Mouse (Mus musculus): ENCODE measurements around the gene Akap9.
A peak's percentile ranks its signal among the peaks of the same experiment; 100 is the strongest.
"Not testable (repeated sequence)": the region's sequence is repeated elsewhere in the genome, so short reads cannot be mapped to it uniquely, and the experiment has no call there.

Akap9 gene

DNA sequence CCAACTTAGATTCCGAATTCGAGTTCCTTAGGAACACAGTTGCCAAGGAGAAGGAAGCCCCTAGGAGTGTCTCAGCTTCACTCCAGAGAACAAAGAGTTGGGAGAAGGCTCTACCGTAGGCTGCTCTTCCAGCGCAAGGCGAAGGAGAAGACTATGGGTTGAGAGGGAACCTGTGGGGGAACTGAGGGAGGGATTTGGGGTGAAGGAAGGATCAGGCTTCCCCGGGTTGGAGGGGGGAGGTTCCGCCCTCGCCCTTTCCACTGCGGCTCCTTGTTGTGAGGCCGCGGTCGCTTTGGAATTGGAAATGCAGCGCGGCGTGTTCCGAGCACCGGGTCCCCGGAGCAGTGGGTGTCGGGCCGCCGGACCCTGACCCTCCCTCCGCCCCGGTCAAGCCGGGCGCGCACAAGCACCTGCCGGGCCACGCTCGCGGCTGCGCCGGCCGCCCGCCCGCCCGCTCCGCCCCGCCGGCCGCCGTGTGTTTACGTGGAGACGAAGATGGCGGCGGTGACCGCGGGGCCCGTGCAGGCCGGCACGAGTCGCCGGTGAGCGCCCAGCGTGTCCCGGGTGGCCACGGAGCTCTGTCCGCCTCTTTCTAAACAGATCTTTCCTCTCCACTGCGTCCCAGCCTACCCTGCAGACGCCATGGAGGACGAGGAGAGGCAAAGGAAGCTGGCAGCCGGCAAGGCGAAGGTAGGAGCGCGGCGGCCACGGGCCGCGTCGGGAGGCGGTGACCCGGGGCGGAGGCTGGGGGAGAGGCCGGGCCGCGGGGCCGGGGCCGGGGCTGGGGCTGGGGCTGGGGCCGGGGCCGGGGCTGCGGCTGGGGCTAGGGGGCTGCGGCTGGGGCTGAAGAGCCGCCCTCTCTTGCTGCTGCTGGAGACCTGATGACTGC lies at the start of gene Akap9:
Akap9 (plus strand) TSS at position 254 of the 889 bp plus-strand sequence.
- DNase-seq (ENCODE audit: low spot score) = peak; percentile 72

DNA sequence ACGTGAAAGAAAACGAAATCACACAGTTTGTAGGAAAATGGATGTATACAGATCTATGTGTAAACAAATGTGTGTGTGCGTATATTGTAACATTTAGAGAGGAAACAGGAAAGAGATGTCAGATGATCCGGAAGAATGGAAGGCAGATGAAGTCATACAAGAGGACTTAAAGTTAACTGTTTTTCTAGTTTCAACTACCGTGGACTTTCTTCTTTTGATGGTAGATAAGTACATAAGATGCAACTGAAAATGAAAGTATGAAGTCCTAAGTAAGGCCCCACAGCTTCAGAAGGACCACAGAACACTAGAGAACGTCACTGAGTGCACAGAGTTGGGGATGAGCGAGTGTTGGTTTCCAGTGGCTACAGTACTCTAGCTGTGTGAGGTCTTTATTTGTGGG lies 41.0 kb upstream of the Akap9 start:
- not testable (repeated sequence) for DNase-seq (ENCODE audit: low spot score)

DNA sequence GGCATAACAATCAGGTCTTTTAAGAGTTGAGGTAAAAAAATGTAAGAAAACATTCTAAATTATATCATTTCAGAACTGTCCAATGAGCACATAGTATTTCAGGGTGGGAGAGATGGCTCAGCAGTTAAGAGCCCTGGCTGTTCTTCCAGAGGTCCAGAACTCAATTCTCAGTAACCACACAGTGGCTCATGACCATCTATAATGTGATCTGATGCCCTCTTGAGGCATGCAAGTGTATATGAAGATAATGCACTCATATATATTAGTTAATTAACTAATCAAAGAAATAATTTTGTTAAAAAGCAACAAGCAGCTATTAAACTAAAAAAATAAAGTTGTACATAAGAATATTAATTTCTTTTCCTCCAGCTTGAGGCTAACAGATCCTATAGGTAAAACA lies 38.7 kb upstream of the Akap9 start:
- DNase-seq (ENCODE audit: low spot score) = no peak

DNA sequence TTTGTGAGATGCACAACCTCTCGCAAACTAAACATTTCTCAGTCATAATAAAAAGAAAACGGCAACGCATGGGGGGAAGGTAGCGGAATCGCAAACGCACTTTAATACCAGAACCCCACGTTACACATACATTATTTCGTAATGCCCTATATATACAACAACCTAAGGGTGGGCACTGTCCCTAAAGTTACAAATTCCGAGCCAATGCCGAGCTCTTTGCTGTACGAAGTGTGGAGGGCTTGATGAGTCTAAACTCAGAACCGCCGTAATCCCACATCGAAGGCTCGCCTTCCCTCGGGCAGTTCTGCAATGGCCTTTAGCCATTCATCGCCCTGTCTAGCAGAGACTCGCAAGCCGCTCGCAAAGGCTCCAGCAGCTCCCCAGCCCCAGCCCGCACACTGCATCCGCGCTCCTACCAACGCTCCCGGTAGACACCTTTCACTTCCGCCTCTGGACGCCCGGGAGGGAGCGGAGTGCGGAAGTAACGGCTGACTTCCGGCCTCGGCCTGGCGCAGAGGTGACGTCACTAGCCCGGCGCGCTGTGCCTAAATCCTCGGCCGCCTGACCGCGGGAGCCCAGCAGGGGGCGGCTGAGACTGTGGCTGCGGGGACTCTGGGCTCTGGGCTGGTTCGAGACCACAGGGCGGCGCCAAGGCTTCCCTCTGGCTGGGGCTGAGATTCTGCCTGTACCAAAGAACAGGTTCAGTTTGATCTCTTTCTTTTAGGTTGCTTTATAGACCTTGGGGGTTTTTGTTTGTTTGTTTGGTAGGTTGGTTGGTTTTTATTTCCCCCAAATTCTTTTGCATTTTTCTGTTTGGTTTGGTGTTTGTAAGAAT lies 34.2 kb upstream of the Akap9 start, which contains the start of gene Mterf1a:
Mterf1a (minus strand) TSS at position 475 of the 835 bp plus-strand sequence.
- peak; percentile 11 for DNase-seq (ENCODE audit: low spot score)

DNA sequence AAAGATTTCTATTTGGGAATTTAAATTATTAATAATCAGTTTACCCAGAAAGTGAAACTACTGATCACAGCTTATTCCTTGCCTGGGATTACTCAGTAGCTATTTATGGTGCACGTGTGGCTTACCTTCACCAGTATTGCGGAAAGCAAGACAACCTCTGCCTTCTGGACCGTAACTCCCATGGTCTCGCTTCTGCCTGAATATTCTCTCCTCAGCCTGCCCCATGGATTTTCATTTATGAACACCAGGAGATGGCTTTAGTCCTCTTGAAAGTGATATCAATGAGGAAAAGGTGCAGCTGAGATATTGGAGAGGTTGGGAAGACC lies 33.6 kb upstream of the Akap9 start:
- not testable (repeated sequence) for DNase-seq (ENCODE audit: low spot score)

DNA sequence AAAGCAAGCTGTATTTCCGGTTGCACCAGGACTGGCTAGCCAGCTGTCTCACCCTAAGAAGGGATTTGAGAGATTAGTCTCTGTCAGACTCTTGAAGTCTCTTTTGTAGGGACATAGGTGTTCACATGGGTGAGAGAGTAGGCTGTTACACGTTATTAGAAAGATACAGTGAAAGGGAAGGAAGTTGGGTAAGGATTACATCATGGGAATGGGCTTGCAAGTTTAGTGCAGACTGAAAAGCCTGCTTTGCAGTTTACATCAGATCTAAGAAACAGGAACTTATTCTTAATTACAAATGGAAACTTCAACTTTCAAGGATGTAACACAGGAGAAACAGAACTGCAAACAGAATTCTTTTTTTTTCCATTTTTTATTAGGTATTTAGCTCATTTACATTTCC lies 22.4 kb upstream of the Akap9 start:
- no peak for DNase-seq (ENCODE audit: low spot score)

DNA sequence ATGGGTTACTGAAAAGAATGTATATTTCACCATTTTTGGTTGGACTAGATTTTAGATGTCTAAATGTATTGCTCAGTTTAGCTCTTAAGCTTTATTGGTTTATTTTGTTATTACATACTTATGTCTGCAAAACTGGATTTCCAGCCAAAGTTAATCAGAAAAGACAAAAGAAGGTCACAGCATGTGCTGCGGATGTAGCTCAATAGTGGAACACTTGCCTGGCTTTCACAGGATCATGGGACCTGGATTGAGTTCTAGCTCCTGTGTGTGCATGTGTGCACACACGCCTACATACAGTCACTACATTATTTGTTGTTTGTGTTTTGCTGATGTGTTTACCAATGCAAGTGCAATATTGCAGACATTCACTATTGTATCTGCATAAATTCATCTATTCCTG lies 5.5 kb upstream of the Akap9 start:
- no peak for DNase-seq (ENCODE audit: low spot score)

DNA sequence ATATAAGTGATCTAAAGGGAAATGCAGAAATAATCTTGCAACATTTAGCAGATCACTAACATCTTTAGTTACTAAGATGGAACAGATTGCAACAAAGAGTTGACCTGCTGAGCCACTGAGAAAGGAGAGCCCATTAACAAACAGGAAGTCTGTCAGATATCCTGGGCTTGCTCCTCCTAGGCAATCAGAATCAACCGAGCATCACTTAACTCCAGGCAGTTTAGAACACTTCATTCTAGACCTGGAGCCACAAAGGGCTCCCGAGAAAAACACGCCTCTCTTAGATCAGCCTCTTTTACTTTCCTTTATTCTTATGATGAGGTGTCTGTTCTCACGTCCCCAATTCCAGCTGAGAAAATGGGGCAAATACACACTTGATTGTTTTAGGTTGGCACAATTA lies 1.2 kb upstream of the Akap9 start:
- peak; percentile 16 for DNase-seq (ENCODE audit: low spot score)

DNA sequence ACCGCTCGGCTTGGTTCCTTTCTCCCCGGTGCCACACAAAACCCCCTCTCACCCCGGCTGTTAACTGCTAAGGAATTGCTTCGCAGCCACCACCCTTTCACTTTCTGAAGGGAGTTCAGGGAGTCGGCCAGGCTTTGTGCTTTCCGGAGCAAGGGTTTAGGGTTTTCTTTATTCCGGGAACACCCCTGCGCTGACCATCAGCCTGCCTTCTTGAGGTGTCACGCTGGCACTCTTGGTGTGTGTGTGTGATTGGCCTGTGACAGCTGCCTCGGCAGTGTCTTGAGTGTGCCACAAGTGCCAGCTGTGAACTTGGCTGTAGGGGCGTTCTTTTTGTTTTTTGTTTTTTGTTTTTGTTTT lies 814 bp downstream of the Akap9 start:
- peak; percentile 74 for DNase-seq (ENCODE audit: low spot score)

DNA sequence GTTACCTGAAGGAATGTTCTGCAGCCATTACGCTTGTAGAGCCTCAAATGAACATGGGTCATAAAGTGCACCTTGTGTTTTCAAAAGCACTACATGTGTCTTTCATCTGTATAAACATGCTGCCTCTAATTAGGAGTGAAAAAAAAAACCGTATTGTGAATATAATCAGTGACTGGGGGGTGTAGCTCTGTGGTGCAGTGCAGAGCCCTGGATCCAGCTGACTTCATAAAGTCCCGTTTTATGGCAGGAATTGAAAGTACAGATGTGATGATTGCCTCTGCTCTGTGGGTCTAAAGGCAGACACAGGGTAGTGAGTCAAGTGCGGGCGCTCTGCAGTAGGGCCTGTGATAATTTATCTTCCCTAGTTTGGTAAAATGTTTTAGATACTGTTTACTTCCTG lies 2.9 kb downstream of the Akap9 start:
- no peak for DNase-seq (ENCODE audit: low spot score)

DNA sequence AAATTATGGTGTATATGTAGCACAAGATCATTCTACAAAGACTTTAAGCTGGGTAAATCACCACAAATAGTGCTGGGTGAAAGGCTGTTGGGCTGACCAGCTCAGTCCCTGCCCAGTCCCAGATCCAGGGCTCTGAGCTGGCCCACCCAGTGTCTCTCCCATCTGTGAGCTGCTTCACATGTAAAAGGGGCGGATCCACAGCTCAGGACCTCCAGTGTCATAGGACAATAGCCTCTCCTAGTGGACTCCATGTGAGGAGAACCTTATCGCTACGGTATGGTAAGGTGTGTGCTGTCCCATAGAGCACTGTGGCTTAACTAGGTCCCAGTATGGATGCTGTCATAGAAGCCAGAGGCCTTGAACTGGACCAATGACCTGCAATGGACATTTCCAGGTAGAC lies 3.8 kb downstream of the Akap9 start:
- no peak for DNase-seq (ENCODE audit: low spot score)

DNA sequence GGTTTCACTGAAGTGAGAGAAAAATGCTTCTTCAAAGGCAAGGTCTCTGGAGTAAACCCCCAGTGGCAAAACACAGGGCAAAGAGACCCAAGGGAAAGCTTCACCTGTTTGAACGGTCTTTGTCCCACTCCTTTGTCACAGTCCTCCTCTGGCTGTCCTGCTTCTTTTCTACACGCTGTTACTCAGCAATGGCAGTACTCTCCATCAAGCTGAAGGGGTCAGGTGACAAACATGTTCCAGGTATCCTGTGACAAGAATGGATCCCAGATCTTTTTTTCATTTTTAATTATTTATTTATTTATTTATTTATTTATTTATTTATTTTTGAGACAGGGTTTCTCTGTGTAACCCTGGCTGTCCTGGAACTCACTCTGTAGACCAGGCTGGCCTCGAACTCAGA lies 5.7 kb downstream of the Akap9 start:
- DNase-seq (ENCODE audit: low spot score) = no peak

DNA sequence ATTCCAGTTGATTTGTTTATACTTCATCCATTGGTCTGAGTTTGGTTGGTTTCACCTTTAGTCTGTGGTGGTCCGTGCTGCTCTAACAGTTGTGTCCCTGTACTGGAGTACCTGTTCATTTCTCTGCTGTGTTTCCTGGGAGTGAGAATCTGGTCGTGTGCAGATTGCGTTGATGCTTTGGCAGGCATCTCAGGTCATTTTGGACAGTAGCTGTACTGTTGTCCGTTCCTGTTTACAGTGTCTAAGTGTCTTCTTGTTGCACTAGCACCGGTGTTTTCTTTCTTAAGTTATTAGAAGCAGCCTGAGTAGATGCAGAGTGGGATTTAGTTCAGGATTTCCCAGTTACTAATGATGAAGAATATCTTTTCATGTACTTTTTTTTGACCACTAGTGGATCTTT lies 7.4 kb downstream of the Akap9 start:
- no peak for DNase-seq (ENCODE audit: low spot score)

DNA sequence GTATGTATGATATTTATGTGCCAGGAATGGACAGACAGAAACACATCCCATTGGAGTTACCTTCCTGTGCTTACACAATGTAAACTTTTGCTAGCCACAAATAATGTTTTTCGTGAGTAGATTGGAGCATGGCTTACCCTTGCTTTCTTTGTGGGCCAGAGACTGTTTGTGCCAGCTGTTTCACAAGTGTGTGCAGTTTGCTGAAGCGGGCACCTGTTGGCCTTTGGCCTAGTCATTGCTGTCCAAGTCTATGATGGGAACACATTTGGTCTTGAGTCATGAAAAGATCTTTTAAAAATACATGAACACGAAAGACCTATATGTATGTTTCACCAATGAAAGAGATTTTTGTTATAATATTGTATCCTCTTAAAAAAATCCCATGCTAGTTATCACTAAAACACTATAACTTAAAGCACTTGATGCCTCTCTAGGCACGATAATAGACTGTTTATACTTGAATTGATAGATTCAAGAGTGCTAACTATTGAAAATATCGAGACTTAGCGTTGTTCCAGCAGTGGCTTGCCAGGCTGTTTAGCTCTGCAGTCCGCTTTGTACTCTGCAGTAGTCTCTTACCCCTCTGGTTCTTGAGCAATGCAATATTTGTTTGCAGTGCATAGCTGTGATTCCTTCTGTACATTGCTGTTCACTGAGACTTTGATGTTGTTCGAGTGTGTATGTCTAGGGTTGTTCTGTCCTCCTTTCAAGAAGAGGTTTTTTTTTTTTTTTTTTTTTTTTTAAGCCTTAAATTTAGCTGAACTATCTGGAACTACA lies 8.1 kb downstream of the Akap9 start:
- no peak for DNase-seq (ENCODE audit: low spot score)

DNA sequence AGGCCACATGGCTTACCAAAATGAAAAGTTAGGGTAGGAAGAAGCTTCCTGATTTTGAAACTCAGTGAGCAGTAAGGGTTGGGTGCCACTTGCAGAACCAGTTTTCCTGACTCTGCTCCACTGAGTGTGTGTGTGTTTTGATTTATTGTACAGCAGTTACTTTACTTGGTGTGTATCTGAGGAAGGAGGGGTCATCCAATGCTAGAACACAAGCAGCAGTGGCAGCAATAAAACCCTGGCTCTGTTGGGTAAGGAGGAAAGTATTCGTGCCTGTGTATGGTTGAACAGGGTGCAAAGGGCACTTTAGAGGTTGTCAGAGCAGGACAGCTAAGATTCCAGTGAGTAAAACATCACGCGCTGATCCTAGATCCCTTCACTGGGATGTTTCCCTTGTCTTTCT lies 11.1 kb downstream of the Akap9 start:
- DNase-seq (ENCODE audit: low spot score) = no peak

DNA sequence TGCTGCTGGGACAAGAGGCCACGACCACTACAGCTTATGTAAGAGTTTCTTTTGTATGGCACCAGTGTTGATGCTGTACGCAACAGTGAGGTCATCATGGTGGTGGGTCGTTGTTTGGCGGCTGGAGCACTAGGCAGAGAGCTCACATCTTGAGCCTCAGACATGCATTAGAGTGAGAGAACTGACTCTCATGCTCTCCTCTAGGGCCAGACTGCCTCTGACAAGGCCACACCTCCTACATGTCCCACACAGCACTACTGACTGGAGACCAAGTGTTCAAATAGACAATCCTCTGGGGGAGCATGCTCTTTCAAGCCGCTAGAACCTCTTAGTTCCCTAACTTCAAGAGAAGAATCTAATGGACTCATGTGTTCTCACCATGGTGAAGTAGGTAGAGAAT lies 11.5 kb downstream of the Akap9 start:
- DNase-seq (ENCODE audit: low spot score) = no peak

DNA sequence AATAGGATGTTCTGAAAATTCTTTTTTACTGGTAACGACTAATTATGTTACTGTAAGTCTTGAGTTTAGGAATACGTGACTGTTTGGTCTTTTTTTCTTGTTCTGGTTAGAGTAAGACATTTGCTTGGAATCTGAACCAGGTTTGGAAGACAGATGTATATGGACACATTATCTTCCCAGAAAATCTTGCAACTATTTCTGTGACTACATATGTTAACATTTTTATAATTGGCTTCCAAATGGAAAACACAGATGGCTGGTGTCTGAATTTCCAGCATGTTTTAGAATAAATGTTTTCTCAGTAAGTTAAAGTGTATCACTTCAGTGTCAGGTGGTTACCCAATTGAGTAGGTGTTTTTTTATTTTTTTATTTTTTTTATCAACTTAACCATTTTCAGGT lies 13.4 kb downstream of the Akap9 start:
- no peak for DNase-seq (ENCODE audit: low spot score)

DNA sequence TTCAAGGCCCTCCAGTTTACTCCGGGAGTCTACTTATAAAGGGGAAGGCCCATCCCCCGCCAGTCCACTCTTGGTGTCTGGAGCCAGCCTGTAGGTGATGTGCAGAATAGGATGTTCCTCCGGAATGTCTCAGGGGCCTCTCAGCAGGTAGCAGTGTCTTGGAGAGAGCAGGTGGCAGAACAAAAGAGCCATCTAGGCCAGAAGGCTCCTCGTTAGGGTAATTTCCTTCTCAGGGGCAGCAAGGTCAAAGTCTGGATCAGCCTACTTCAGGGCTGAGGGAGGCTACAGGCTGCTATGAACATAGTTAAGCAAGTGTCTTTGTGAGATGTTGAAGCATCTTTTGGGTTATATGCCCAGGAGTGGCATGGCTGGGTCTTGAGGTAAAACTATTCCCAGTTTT lies 15.3 kb downstream of the Akap9 start:
- not testable (repeated sequence) for DNase-seq (ENCODE audit: low spot score)

DNA sequence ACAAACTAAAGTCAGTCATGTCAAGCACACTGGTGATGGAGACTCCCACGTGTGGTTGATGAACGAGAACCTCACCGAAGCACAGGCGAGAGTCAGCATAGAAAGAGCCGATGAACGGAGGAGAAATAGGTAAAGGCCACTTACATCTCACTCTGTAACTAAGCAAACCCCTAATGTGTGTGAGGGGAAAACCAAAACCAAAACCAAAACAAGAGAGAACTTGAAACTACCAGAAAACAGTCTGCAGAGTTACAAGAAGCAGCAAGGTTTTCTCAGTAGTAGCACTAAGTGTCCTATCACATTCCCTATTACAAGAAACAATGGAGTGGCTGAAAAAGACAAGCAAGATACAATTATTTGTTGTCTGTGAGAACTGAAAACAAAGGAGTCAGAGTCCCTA lies 24.6 kb downstream of the Akap9 start:
- DNase-seq (ENCODE audit: low spot score) = no peak

DNA sequence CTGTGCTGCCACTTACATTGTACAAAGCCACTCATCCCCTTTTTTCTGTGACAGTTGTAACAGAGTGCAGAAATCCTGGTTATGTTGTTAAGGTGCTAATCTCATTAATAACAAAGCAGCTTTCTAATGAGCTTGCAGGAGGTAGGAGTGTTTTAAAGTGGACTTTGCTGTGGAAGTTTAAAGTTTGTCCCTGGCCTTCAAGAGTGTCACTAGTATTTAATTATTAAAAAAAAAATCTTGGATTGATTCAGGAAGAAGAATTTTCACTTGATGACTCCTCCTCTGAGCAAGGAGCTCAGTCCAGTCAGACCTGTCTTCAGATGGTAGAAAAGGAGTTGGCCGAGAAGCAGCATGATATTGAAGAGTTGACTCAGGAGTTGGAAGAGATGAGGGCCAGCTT lies 26.7 kb downstream of the Akap9 start:
- no peak for DNase-seq (ENCODE audit: low spot score)

DNA sequence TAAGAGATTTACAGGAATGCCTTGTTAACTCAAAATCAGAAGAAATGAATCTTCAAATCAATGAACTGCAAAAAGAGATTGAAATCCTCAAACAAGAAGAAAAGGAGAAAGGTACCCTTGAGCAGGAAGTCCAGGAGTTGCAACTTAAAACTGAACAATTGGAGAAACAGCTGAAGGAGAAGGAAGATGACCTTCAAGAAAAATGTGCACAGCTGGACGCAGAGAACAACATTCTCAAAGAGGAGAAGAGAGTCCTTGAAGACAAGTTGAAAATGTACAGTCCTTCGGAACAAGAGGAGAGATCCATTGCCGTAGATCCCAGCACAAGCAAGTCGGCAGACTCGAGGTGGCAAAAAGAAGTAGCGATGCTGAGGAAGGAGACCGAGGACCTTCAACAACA lies 33.4 kb downstream of the Akap9 start:
- no peak for DNase-seq (ENCODE audit: low spot score)

DNA sequence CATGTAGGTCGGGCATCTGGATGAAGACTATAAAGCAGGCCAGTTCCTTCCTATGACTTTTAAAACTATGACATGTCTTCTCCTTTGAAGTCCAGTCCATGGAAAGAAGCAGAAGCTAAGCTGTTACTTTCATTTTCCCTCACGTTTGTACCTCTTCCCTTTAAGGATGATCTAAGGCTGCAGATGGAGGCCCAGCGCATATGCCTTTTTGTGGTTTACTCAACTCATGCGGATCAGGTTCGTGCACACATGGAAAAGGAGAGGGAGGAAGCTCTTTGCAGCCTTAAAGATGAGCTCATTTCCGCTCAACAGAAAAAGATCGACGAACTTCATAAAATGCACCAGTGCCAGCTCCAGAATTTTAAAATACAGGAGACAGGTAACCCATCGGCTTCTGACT lies 40.6 kb downstream of the Akap9 start:
- DNase-seq (ENCODE audit: low spot score) = no peak

DNA sequence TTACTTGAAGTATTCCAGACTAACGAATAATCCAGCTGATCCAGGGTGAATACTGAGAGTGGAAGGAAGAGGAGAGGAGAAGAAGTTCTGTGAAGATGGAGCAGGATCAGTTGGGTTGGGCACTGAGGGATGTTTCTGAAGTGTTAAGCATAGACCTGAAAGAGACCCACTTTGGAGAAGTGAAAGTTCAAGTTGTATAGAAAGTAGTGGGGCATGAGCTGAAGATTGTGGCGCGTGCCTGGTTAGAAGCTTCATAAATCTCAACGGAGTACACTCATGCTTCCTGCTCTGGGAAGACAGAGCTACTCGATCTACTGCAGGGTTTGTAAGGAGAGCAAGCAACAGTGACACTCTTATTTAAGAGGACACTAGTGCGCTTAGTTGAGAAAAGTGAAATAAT lies 41.3 kb downstream of the Akap9 start:
- no peak for DNase-seq (ENCODE audit: low spot score)

All from embryo, embryonic 10.5 days (tissue).